Mouse (Mus musculus): ENCODE measurements around the gene Hoxb13.

- TF ChIP-seq CTCF (IDR thresholded peaks at IDR 0.05) = no peak
- no peak for TF ChIP-seq EP300 (IDR thresholded peaks at IDR 0.05)
These were observed 16.5 kb upstream of the Hoxb13 start for GRCm38 (mm10) chr11:96177546-96178174.

All from lung, postnatal 0 days (tissue).